Mouse (Mus musculus) gastrocnemius, postnatal 14 days (tissue): ENCODE measurements around the gene Tmem138. TPM values are rescaled to one million over a fixed set of nuclear protein-coding genes. Genes with fewer than 3 reads are reported as not detected.
A peak's percentile ranks its signal among the peaks of the same experiment; 100 is the strongest.
"Not testable (repeated sequence)": the region's sequence is repeated elsewhere in the genome, so short reads cannot be mapped to it uniquely, and the experiment has no call there.

Experiments
- DNase-seq: peaks from one replicate; pipeline ENCODE4 v3.0.0; 2021; ENCODE audit warnings: mixed read lengths
- intact Hi-C: fragments of 180-260 bp; cut with DNase I; formaldehyde crosslinking; loops from one replicate; pipeline ENCODE4 v1.15.1; 2025; ENCODE audit warnings: low total_unique reads
- total RNA-seq, 2 experiments: library from RNA; stranded (reverse); gene quantifications; 2 replicates each; pipeline ENCODE4 v1.2.3; 2021

Gene Tmem138
- total RNA-seq, 2 experiments from 2014 or later, result 1.3 to 2.0 TPM

GRCm38 (mm10) chr19:10581984-10582383 is 4.8 kb upstream of the Tmem138 start:
- intact Hi-C loops, result no loop called here
- DNase-seq, result no peak

GRCm38 (mm10) chr19:10580761-10581160 is 3.6 kb upstream of the Tmem138 start:
- no peak for DNase-seq
- intact Hi-C loops, result no loop called here

DNA sequence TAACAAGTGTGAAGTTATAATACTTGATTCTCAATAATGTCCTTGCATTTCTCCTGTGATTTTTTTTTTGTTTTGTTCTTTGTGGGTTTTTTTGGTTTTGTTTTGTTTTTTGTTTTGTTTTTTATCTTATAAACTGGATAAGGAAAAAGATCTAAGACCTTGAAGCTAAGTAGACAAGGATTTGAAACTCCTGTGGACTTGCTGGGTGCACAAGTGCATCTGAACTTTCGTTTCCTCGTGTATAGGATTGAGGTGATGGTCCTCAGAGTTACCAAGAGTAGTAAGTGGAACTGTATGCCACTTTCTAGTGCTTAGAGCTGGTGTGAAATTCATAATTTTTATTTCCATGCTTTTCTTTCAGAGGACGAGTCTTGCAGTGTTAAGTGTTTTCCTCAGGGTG is 2.9 kb upstream of the Tmem138 start:
- intact Hi-C loops, result no loop called here
- DNase-seq, result no peak

DNA sequence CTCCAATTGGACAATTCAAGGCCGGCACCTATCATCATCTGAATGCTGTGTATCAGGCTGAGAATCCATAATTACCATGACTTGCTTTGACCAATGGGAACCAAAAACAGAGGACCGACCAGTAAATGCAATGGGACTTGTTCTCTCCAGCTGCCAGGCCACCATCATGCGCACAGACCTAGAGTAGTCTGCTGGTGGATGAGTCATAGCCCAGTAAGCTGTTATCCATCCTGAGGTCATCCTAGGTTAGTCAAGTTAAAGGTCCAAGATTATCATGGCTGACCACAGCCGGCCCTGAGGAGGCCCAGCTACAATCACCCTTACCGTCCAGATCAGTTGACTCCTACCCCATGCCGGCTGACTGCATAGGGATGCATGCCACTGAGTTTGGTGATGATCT is 7.5 kb downstream of the Tmem138 start:
- intact Hi-C loops, result no loop called here
- no peak for DNase-seq

DNA sequence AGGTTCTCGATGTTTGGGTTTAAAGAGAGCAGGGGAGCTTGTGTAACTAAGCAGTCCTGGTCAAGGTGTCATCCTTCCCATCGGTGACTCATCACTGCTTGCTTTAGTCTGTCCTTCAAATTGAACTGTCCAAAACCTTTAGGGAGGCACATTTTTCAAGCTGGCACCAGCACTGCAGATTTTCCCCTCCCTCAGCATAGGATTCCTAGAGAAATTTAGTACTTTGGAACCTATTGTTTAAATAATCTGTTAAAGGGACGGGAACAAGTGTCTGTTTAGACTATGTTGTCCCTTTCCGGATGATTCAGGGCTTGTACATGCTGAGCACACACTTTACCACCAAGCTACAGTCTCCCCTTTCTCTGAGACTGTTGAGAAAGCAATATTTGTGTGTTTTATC is 11.9 kb downstream of the Tmem138 start:
- DNase-seq, result no peak
- intact Hi-C loops, result no loop called here

DNA sequence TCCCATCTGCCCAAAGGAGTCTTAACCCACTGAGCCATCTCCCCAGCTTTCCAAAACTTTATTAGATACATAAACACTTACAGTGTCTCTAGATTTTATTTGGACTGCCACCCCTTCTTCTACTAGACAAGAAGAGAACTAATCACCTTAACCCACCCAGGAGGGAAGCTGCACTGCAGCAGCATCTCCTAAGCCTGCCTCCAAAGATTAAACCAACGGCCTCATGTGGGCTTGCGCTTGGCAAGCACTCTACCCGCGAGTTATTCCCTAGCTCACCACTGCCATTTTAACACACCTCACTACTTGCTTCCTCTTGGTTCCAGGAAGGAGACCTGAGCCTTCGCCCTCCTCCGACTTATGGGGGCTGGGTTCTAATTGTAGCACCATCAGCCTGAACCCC is 12.9 kb downstream of the Tmem138 start:
- DNase-seq, result no peak
- intact Hi-C loops, result loop anchor here (5.0 kb wide), 1 partner anchor 33 kb away; no protein-coding TSS in a partner anchor

GRCm38 (mm10) chr19:10562351-10562750 is 14.8 kb downstream of the Tmem138 start:
- no peak for DNase-seq
- intact Hi-C loops, result loop anchor here (5.0 kb wide), 1 partner anchor 35 kb away; no protein-coding TSS in a partner anchor

DNA sequence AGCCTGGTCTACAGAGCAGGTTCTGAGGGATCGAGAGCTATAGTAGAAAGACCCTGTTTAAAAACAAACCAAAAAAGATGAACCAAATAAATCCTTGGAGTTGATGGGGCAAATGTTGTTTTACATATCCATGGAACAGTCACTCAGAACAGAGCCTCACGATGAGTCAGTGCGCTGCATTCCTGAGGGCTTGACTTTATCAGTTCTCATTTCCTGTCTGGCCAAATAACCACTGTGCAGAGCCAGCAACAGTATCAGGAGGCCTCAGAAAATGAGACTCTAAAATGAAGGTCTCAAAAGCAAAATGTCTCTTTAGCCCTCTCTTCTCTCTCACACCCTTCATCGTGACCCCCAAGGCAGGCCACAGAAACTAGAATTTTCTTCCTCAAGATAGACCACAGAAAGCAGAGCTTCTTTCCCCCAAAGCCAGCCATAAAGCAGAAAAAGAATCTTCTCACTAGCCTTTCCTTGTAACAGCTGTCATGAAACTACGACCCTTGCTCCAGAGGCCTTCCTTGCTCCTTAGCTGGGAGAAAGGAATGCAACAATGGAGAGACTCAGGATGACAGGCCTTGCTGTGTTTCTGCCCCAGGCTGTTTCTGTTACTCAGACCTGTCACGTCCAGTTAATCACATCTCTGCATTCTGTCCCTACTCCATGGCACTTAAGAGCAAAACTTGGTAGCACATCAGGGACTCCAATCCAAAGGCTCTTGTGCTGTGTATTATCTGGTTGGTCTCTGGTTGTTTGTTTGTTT is 15.4 kb downstream of the Tmem138 start:
- DNase-seq, result no peak
- intact Hi-C loops, result loop anchor here (5.0 kb wide), 1 partner anchor 36 kb away; no protein-coding TSS in a partner anchor

- intact Hi-C loops, result loop anchor here (5.0 kb wide), 1 partner anchor 37 kb away; no protein-coding TSS in a partner anchor
- no peak for DNase-seq
Observed at GRCm38 (mm10) chr19:10560108-10560507, 17.1 kb downstream of the Tmem138 start.

- DNase-seq, intact Hi-C loops: not testable (repeated sequence)
Observed at GRCm38 (mm10) chr19:10557837-10558375, 19.3 kb downstream of the Tmem138 start.

GRCm38 (mm10) chr19:10557430-10557829 is 19.7 kb downstream of the Tmem138 start:
- DNase-seq, result no peak
- intact Hi-C loops, result no loop called here

DNA sequence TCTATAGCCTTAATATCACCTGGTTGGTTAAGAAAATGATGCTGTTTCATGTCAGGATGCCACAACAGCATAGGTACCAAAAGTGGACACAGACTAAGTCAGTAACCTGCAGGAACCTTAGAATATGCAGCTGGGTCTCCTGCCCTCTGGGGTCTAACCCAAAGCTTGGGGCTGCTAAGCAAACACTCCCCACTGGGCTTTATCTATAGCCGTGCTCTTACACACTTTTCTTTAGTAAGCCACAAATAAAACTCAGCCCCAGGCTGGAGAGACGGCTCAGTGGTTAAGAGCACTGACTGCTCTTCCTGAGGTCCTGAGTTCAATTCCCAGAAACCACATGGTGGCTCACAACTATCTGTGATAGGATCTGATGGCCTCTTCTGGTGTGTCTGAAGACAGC is 20.2 kb downstream of the Tmem138 start:
- intact Hi-C loops, result no loop called here
- no peak for DNase-seq

DNA sequence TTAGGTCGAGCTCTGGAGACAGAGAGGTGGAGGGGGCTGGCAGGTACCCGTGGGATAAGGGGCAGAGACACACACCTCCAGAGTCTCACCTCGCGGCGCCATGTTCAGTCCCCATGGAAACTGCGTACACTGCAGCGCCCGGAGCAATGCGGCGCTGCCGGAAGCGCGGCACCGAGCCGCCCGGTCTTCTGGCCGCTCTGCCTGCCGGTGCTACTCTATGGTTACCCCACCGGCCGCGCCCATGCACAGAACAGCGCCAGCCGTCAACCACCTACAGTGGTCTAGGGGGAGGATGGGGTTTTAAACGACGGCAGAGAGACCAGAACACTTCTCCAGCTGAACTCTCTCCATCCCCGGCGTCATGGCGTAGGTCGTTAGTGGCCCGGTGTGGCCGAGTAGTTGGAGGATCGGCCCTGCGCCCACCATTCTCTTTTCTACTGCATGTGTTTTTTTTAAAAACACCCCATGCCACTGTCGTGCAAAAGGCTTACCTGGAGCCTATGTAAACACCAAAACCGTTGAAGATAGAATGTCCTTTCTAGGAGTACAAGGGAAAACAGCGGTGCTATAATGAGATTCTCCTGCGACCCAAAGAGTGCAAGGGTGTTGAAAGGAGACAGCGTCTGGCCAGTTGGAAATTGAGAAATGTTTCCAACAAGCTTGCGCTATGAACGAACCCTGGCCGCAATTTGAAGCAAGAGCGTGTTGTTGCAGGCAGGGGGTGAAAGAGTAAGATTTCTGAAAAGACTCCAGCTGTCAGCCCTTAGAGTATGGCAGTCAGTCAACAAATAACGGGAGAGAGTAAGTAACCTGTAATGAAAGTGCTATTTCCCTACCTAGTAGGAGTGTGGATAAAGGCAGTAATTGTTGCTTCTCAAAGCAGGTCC is 21.3 kb downstream of the Tmem138 start, which contains the start of gene Tmem216:
Tmem216 (minus strand) TSS at position 615 of the 887 bp plus-strand sequence.
- intact Hi-C loops, result no loop called here
- DNase-seq, result peak; percentile 82

GRCm38 (mm10) chr19:10539454-10539853 is 37.7 kb downstream of the Tmem138 start:
- no peak for DNase-seq
- intact Hi-C loops, result loop anchor here (5.0 kb wide), 1 partner anchor 73 kb away; no protein-coding TSS in a partner anchor

- DNase-seq, result no peak
Observed at GRCm38 (mm10) chr19:10530082-10530481, 47.1 kb downstream of the Tmem138 start.

GRCm38 (mm10) chr19:10525910-10526309 is 51.3 kb downstream of the Tmem138 start, which contains the start of gene Sdhaf2:
Gene Sdhaf2, minus strand, starts transcription at chr19:10526142.
- intact Hi-C loops, result no loop called here
- DNase-seq, result no peak

More at GRCm38 (mm10) chr19:10530082-10530481, 47.1 kb downstream of the Tmem138 start:
- intact Hi-C loops, result no loop called here

- intact Hi-C loops, result no loop called here
- DNase-seq, result peak; percentile 93
Observed at GRCm38 (mm10) chr19:10525106-10525901, 51.9 kb downstream of the Tmem138 start, which contains the start of gene Cpsf7. Gene Cpsf7, plus strand, starts transcription at chr19:10525266.

DNA sequence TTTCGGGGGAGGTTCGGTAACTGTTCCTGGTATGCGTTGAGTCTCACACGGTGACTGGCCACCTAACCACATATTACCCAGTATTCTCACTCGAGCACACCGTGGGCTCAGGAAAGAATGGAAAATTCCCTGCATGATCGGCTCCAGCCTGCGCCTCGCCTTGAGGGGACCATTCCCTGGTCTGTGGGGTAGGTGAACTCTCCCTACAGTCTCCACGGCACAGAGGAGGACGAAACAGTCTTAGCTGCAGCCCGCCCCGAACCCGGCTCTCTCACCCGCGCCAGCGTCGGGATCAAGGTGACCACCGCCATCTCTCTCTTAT is 52.4 kb downstream of the Tmem138 start:
- no peak for DNase-seq
- intact Hi-C loops, result no loop called here

DNA sequence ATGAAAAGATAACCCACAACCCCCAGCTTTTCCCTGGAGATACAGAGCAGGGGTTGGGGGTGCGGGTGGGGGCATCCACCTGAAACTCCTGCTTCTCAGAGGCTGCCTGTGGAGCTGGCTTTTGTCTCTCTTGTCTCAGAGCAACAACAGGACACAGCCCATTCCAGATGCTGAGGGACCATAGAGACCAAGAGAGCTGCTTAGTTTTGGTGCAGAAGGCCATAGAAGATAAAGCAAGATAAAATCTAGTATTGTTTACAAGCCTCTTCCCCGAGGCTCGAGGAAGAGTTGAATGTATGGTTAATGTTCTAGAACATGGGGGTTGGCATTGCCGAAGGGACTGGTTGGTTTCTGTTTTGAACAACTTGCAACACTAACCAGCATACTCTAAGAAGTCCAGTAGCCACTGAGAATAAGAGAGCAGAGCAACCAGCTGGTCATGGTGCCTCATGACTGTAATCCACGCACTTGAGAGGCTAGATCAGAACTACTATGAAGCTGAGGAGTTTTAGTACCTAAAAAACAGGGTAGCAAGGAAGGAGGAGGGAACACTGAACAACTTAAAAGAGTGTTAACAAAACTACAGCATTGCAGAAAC is 53.6 kb downstream of the Tmem138 start:
- intact Hi-C loops, result no loop called here
- DNase-seq, result no peak
